Mouse (Mus musculus) MEL (cell line): ENCODE measurements around the gene Otud7b. TPM values are rescaled to one million over a fixed set of nuclear protein-coding genes. Genes with fewer than 3 reads are reported as not detected.

Experiments used
- DNase-seq: peaks from one replicate; pipeline ENCODE4 v3.0.0; 2011; ENCODE audit warnings: low read depth, low spot score
- H3K27ac ChIP-seq: 2 replicates; pipeline ENCODE4 v1.5.1; 2012; ENCODE audit warnings: low read depth, mild to moderate bottlenecking, control low read depth, low read length, moderate library complexity; ENCODE audit not compliant: control insufficient read depth
- H3K27me3 ChIP-seq, 2 experiments: fragments of 150-350 bp in 1 of 2; sonication (generic) in 1 of 2; 2 replicates each; pipeline ENCODE4 v1.6.1; 2012; ENCODE audit warnings: low read length in 2 of 2, mild to moderate bottlenecking in 2 of 2, improper control_type of control experiment in 1 of 2, moderate library complexity in 1 of 2; ENCODE audit not compliant: insufficient read depth in 2 of 2, control insufficient read depth in 1 of 2
- H3K36me3 ChIP-seq, 2 experiments: 2 replicates each; pipeline ENCODE4 v1.6.1; 2012 to 2014; ENCODE audit warnings: low read length in 2 of 2, improper control_type of control experiment in 1 of 2, inconsistent platforms in 1 of 2, mild to moderate bottlenecking in 1 of 2; ENCODE audit not compliant: insufficient read depth in 2 of 2, control insufficient read depth in 1 of 2
- H3K4me1 ChIP-seq, 2 experiments: fragments of 150-350 bp in 1 of 2; sonication (generic) in 1 of 2; 2 replicates each; pipeline ENCODE4 v1.6.1; 2012; ENCODE audit warnings: low read length in 2 of 2, improper control_type of control experiment in 1 of 2, mild to moderate bottlenecking in 1 of 2; ENCODE audit not compliant: insufficient read depth in 2 of 2, control insufficient read depth in 1 of 2
- H3K4me3 ChIP-seq, 2 experiments: fragments of 150-350 bp in 1 of 2; sonication (generic) in 1 of 2; 2 replicates each; pipeline ENCODE4 v1.5.1; 2012; ENCODE audit warnings: low read depth in 2 of 2, low read length in 2 of 2, mild to moderate bottlenecking in 2 of 2, moderate library complexity in 2 of 2, control low read depth in 1 of 2, improper control_type of control experiment in 1 of 2; ENCODE audit not compliant: control insufficient read depth in 1 of 2, insufficient read depth in 1 of 2
- H3K79me2 ChIP-seq: 2 replicates; pipeline ENCODE4 v1.6.1; 2012; ENCODE audit warnings: mild to moderate bottlenecking, low read length, moderate library complexity; ENCODE audit not compliant: control insufficient read depth, poor library complexity, insufficient read depth
- H3K9ac ChIP-seq: 2 replicates; pipeline ENCODE4 v1.6.1; 2012; ENCODE audit warnings: low read depth, mild to moderate bottlenecking, control low read depth, low read length, moderate library complexity; ENCODE audit not compliant: control insufficient read depth, poor library complexity, severe bottlenecking
- H3K9me3 ChIP-seq: fragments of 150-350 bp; sonication (generic); replicated peaks from 2 replicates; pipeline ENCODE4 v1.6.1; 2012; ENCODE audit warnings: mild to moderate bottlenecking, low read length, improper control_type of control experiment, moderate library complexity; ENCODE audit not compliant: insufficient read depth
- BHLHE40 ChIP-seq: IDR thresholded peaks from 2 replicates; pipeline ENCODE4 v1.6.1; 2012; ENCODE audit warnings: low read depth, mild to moderate bottlenecking, inconsistent platforms, low read length, improper control_type of control experiment, borderline replicate concordance
- CHD1 ChIP-seq: IDR thresholded peaks from 2 replicates; pipeline ENCODE4 v1.6.1; 2012; ENCODE audit warnings: low read depth, mild to moderate bottlenecking, inconsistent platforms, low read length, improper control_type of control experiment
- CTCF ChIP-seq, 3 experiments: IDR thresholded peaks in 2 of 3; conservative IDR thresholded peaks in 1 of 3; 2 replicates each; pipeline ENCODE4 v1.5.1; 2011 to 2012; ENCODE audit warnings: low read length in 3 of 3, low read depth in 2 of 3, mild to moderate bottlenecking in 2 of 3, improper control_type of control experiment in 1 of 3, inconsistent platforms in 1 of 3, mixed read lengths in 1 of 3, moderate library complexity in 1 of 3; ENCODE audit not compliant: control insufficient read depth in 1 of 3, insufficient read depth in 1 of 3, poor library complexity in 1 of 3, severe bottlenecking in 1 of 3
- E2F4 ChIP-seq: IDR thresholded peaks from 2 replicates; pipeline ENCODE4 v1.6.1; 2011; ENCODE audit warnings: low read depth, low read length, improper control_type of control experiment, borderline replicate concordance
- ELF1 ChIP-seq: IDR thresholded peaks from 2 replicates; pipeline ENCODE4 v1.6.1; 2014; ENCODE audit warnings: low read depth, mild to moderate bottlenecking, inconsistent platforms, low read length, improper control_type of control experiment, moderate library complexity
- EP300 ChIP-seq, 2 experiments: IDR thresholded peaks; 2 replicates each; pipeline ENCODE4 v1.6.1; 2011; ENCODE audit warnings: improper control_type of control experiment in 2 of 2, low read length in 2 of 2, low read depth in 1 of 2, mild to moderate bottlenecking in 1 of 2
- GATA1 ChIP-seq: IDR thresholded peaks from 2 replicates; pipeline ENCODE4 v1.6.1; 2011; ENCODE audit warnings: low read depth, low read length, improper control_type of control experiment
- HCFC1 ChIP-seq: IDR thresholded peaks from 2 replicates; pipeline ENCODE4 v1.6.1; 2012; ENCODE audit warnings: low read depth, mild to moderate bottlenecking, inconsistent platforms, low read length, improper control_type of control experiment, moderate library complexity
- KAT2A ChIP-seq: conservative IDR thresholded peaks from 2 replicates; pipeline ENCODE4 v1.6.1; 2012; ENCODE audit warnings: low read depth, low read length, improper control_type of control experiment, inconsistent platforms
- MAX ChIP-seq: IDR thresholded peaks from 2 replicates; pipeline ENCODE4 v1.6.1; 2011; ENCODE audit warnings: low read length, improper control_type of control experiment
- MAZ ChIP-seq: IDR thresholded peaks from 2 replicates; pipeline ENCODE4 v1.6.1; 2012; ENCODE audit warnings: low read depth, mild to moderate bottlenecking, inconsistent platforms, low read length, improper control_type of control experiment
- MEF2A ChIP-seq: IDR thresholded peaks from 2 replicates; pipeline ENCODE4 v1.6.1; 2014; ENCODE audit warnings: low read depth, mild to moderate bottlenecking, inconsistent platforms, low read length, improper control_type of control experiment; ENCODE audit not compliant: poor library complexity, insufficient replicate concordance, severe bottlenecking; ENCODE audit errors: extremely low read depth
- MXI1 ChIP-seq: IDR thresholded peaks from 2 replicates; pipeline ENCODE4 v1.6.1; 2011; ENCODE audit warnings: mild to moderate bottlenecking, low read depth, low read length, improper control_type of control experiment
- MYC ChIP-seq: IDR thresholded peaks from 2 replicates; pipeline ENCODE4 v1.6.1; 2011; ENCODE audit warnings: low read depth, mild to moderate bottlenecking, low read length, improper control_type of control experiment, moderate library complexity
- POLR2A ChIP-seq, 2 experiments: IDR thresholded peaks; 2 replicates each; pipeline ENCODE4 v1.6.1; 2011 to 2012; ENCODE audit warnings: low read length in 2 of 2, mild to moderate bottlenecking in 2 of 2, control low read depth in 1 of 2, improper control_type of control experiment in 1 of 2, low read depth in 1 of 2, moderate library complexity in 1 of 2; ENCODE audit not compliant: control insufficient read depth in 1 of 2, insufficient read depth in 1 of 2, poor library complexity in 1 of 2
- POLR2AphosphoS5 ChIP-seq: IDR thresholded peaks from 2 replicates; pipeline ENCODE4 v1.6.1; 2012; ENCODE audit warnings: low read depth, borderline replicate concordance, mild to moderate bottlenecking, inconsistent platforms, low read length, moderate library complexity, mixed read lengths
- RCOR1 ChIP-seq: IDR thresholded peaks from 2 replicates; pipeline ENCODE4 v1.6.1; 2012; ENCODE audit warnings: low read depth, mild to moderate bottlenecking, inconsistent platforms, low read length, improper control_type of control experiment
- TAL1 ChIP-seq: IDR thresholded peaks from 2 replicates; pipeline ENCODE4 v1.6.1; 2012; ENCODE audit warnings: mild to moderate bottlenecking, inconsistent platforms, low read length, moderate library complexity, mixed read lengths
- TCF12 ChIP-seq: IDR thresholded peaks from 2 replicates; pipeline ENCODE4 v1.6.1; 2014; ENCODE audit warnings: low read depth, mild to moderate bottlenecking, inconsistent platforms, low read length, improper control_type of control experiment, moderate library complexity
- USF1 ChIP-seq: IDR thresholded peaks from 2 replicates; pipeline ENCODE4 v1.6.1; 2014; ENCODE audit warnings: low read depth, mild to moderate bottlenecking, inconsistent platforms, low read length, improper control_type of control experiment, moderate library complexity
- USF2 ChIP-seq, 2 experiments: IDR thresholded peaks; 2 replicates each; pipeline ENCODE4 v1.6.1; 2011 to 2012; ENCODE audit warnings: improper control_type of control experiment in 2 of 2, low read length in 2 of 2, borderline replicate concordance in 1 of 2, inconsistent platforms in 1 of 2, low read depth in 1 of 2, mild to moderate bottlenecking in 1 of 2; ENCODE audit not compliant: insufficient read depth in 1 of 2
- ZKSCAN1 ChIP-seq: IDR thresholded peaks from 2 replicates; pipeline ENCODE4 v1.6.1; 2012; ENCODE audit warnings: low read depth, mild to moderate bottlenecking, inconsistent platforms, low read length, improper control_type of control experiment, moderate library complexity
- ZMIZ1 ChIP-seq: IDR thresholded peaks from 2 replicates; pipeline ENCODE4 v1.6.1; 2012; ENCODE audit warnings: low read depth, mild to moderate bottlenecking, inconsistent platforms, low read length, improper control_type of control experiment, moderate library complexity
- polyA plus RNA-seq, 2 experiments: library from polyadenylated mRNA; stranded (reverse) in 1 of 2; unstranded in 1 of 2; fragments of >175 nt in 1 of 2; fragments of >200 nt in 1 of 2; gene quantifications; 2 replicates each; pipeline versions ENCODE4 v1.2.1 to v1.2.4; 2012; ENCODE audit warnings: low replicate concordance in 2 of 2, low read depth in 1 of 2; ENCODE audit not compliant: insufficient read length in 2 of 2, insufficient read depth in 1 of 2, missing spikeins in 1 of 2
- total RNA-seq: library from RNA; depleted of rRNA; stranded (reverse); fragments of 300-350 nt; gene quantifications from 2 replicates; pipeline ENCODE4 v1.2.3, GENCODE M21; 2012

Otud7b gene
- total and polyA plus RNA-seq, 3 experiments, result 17.9 to 25.8 (median 24.4) TPM

DNA sequence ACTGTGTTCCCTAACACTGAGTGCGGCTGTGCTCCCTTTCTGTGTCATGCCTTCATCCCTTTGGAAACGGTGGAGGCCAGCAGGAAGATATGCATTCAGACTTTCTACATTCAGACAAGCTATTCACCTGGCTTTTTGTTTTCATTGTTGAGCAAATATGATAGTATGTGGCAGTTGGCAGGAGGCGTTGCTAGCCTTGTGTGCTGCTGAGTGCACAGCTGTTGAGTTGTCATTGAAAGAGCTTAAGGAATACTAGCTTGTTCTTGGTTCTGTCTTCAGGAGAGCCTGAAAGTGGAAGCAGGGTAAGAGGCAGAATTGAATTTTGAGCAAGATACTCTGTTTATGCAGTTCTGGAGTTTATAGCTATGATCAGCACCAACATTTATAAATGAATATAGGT, 28.2 kb downstream of the Otud7b start:
- no peak for DNase-seq
- Histone ChIP-seq H3K9me3 (no peaks in the 10 kb centered on the region), H3K36me3 (peaks cover 10 to 19% of the 10 kb centered on the region in 2 experiments), H3K27ac (no peak overlapping the region), H3K9ac (no peak overlapping the region), H3K79me2 (no peaks in the 10 kb centered on the region), H3K27me3 (no peaks in the 10 kb centered on the region), H3K4me3 (no peak overlapping the region), H3K4me1 (peaks cover 5 to 8% of the 10 kb centered on the region in 2 experiments; a peak in 2 of 4 replicates)
- TF ChIP-seq CTCF (IDR thresholded peaks at IDR 0.05 in 2 of 3, conservative IDR thresholded peaks at IDR 0.05 in 1 of 3; ENCODE audit: control insufficient read depth in 1 of 3, insufficient read depth in 1 of 3, low read depth in 2 of 3, low read length in 3 of 3, poor library complexity in 1 of 3, severe bottlenecking in 1 of 3) (no peak), MAX (no peak), GATA1 (no peak), TCF12 (no peak), USF1 (no peak), ZKSCAN1 (no peak), POLR2A (IDR thresholded peaks at IDR 0.05; ENCODE audit: control insufficient read depth in 1 of 2, insufficient read depth in 1 of 2, low read depth in 1 of 2, low read length in 2 of 2, poor library complexity in 1 of 2) (no peak), KAT2A (no peak), POLR2AphosphoS5 (no peak), USF2 (IDR thresholded peaks at IDR 0.05; ENCODE audit: borderline replicate concordance in 1 of 2, insufficient read depth in 1 of 2, low read depth in 1 of 2, low read length in 2 of 2) (no peak), TAL1 (no peak), MXI1 (no peak), E2F4 (no peak)

DNA sequence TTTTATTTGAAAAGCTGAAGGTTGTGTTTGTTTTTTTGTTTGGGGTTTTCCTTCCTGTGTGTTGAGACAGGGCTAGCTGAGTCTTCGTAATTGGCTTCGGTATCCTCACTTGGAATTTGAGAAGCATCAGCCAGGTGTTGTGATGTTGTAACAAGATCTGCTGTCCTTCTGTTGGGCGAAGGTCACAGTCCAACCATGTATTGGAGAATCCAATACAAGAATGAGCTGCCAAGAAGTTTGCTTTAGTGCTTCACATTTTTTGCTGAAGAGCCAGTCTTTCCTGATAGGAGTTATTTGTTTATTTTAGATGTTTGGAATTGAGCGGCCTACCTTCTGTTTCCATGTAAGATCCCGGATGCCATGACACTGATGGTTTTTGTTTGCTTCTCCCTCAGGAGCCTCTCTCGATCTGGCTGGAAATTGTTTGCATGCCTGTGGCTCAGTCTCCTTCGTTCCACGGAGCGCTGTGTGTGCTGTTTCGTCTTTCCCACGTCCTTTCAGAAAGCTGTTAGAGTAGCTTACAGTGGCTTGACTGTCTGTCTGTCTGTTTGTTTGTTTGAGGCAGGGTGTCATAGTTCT, 29.1 kb downstream of the Otud7b start:
- no peaks in the 10 kb centered on the region for H3K9me3 ChIP-seq
- DNase-seq, result no peak
- no peak overlapping the region for H3K4me3 ChIP-seq
- H3K27ac ChIP-seq, result no peak overlapping the region
- H3K4me1 ChIP-seq, result peaks cover 5 to 8% of the 10 kb centered on the region in 2 experiments; a peak in 2 of 4 replicates
- H3K36me3 ChIP-seq, result peaks cover 10 to 19% of the 10 kb centered on the region in 2 experiments
- no peak overlapping the region for H3K9ac ChIP-seq
- TF ChIP-seq HCFC1 (no peak), USF2 (IDR thresholded peaks at IDR 0.05; ENCODE audit: borderline replicate concordance in 1 of 2, insufficient read depth in 1 of 2, low read depth in 1 of 2, low read length in 2 of 2) (no peak), ELF1 (no peak), USF1 (no peak), CHD1 (no peak), ZKSCAN1 (no peak), RCOR1 (no peak), EP300 (IDR thresholded peaks at IDR 0.05; ENCODE audit: low read depth in 1 of 2, low read length in 2 of 2) (no peak), MYC (no peak), MEF2A (no peak), ZMIZ1 (no peak), BHLHE40 (no peak), GATA1 (no peak), MAZ (no peak)
- H3K79me2 ChIP-seq, result no peaks in the 10 kb centered on the region
- no peaks in the 10 kb centered on the region for H3K27me3 ChIP-seq
